Mouse (Mus musculus) forebrain, embryonic 11.5 days (tissue): ENCODE measurements at regions not wholly inside any gene's neighbourhood (a gene's known extent, or its start where the extent isn't known, plus 50 kb on each side); places are given as distances from the start of the nearest gene placed in this dataset.

Experiments
- ATAC-seq: fragments of 200-750 bp; cut with Nextera tagmentation; replicated peaks from 2 replicates; pipeline ENCODE4 v1.8.0; 2017; ENCODE audit warnings: moderate TSS enrichment; ENCODE audit not compliant: low FRiP score
- DNase-seq: peaks from one replicate; pipeline ENCODE4 v3.0.0-alpha.2; 2017; ENCODE audit warnings: low spot score
- H3K27ac ChIP-seq: fragments of 300-500 bp; sonication (generic); 2 replicates; pipeline ENCODE4 v1.5.1; 2014; ENCODE audit warnings: low read depth, low read length
- H3K27me3 ChIP-seq: fragments of 300-500 bp; sonication (generic); 2 replicates; pipeline ENCODE4 v1.6.1; 2014; ENCODE audit warnings: mild to moderate bottlenecking, low read length, mixed read lengths; ENCODE audit not compliant: control insufficient read depth, insufficient read depth
- H3K36me3 ChIP-seq: fragments of 300-500 bp; sonication (generic); 2 replicates; pipeline ENCODE4 v1.6.1; 2014; ENCODE audit warnings: mild to moderate bottlenecking, low read length, moderate library complexity, mixed read lengths; ENCODE audit not compliant: control insufficient read depth, insufficient read depth
- H3K4me1 ChIP-seq: fragments of 300-500 bp; sonication (generic); replicated peaks from 2 replicates; pipeline ENCODE4 v1.6.1; 2014; ENCODE audit warnings: low read length, mixed read lengths; ENCODE audit not compliant: control insufficient read depth, insufficient read depth
- H3K4me2 ChIP-seq: fragments of 300-500 bp; sonication (generic); 2 replicates; pipeline ENCODE4 v1.6.1; 2014; ENCODE audit warnings: low read depth, mild to moderate bottlenecking, low read length, moderate library complexity, mixed read lengths; ENCODE audit not compliant: severe bottlenecking
- H3K4me3 ChIP-seq: fragments of 300-500 bp; sonication (generic); 2 replicates; pipeline ENCODE4 v1.5.1; 2014; ENCODE audit warnings: low read depth, low read length
- H3K9ac ChIP-seq: fragments of 300-500 bp; sonication (generic); 2 replicates; pipeline ENCODE4 v1.6.1; 2014; ENCODE audit warnings: low read length
- H3K9me3 ChIP-seq: fragments of 300-500 bp; sonication (generic); 2 replicates; pipeline ENCODE4 v1.6.1; 2016; ENCODE audit warnings: low read length, mixed read lengths; ENCODE audit not compliant: control insufficient read depth
- WGBS: fragments of 180-500 bp; shearing (Covaris S2); extraction: QIAGEN DNeasy Blood & Tissue Kit; methylation state at CpG from one replicate; pipeline ENCODE4 v1.1.7; 2014; 5-methylcytosine and 5-hydroxymethylcytosine counted together

DNA sequence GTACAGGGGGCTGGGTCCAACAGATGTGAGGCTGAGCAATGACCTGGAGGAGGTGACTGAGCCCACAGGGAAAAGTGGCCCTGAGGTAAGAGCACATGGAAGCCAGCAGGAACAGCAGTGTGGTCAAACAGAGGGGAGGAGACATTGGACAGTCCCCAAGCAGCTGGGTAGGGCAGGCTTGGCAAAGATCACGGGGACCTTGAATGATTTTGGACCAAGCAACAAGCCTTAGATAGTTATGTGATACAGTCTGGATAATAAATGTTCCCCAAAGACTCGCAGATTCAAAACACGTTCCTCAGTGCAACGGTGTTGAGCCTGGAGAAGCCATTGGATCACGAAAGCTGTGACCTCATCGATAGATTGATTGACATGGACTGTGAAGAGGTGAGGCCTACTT is 64.8 kb upstream of the Aldh1b1 start:
- DNase-seq, result no peak
- Histone ChIP-seq H3K27ac (no peak overlapping the region), H3K9ac (no peak overlapping the region), H3K4me2 (no peak overlapping the region), H3K4me1 (peaks cover 4% of the 10 kb centered on the region; the same call in 1 of the 2 replicates), H3K27me3 (no peaks in the 10 kb centered on the region), H3K4me3 (no peak overlapping the region), H3K36me3 (no peaks in the 10 kb centered on the region), H3K9me3 (no peaks in the 10 kb centered on the region)
- ATAC-seq, result no peak
- WGBS, result 94% methylated on average over 6 of the region's 6 CpGs

DNA sequence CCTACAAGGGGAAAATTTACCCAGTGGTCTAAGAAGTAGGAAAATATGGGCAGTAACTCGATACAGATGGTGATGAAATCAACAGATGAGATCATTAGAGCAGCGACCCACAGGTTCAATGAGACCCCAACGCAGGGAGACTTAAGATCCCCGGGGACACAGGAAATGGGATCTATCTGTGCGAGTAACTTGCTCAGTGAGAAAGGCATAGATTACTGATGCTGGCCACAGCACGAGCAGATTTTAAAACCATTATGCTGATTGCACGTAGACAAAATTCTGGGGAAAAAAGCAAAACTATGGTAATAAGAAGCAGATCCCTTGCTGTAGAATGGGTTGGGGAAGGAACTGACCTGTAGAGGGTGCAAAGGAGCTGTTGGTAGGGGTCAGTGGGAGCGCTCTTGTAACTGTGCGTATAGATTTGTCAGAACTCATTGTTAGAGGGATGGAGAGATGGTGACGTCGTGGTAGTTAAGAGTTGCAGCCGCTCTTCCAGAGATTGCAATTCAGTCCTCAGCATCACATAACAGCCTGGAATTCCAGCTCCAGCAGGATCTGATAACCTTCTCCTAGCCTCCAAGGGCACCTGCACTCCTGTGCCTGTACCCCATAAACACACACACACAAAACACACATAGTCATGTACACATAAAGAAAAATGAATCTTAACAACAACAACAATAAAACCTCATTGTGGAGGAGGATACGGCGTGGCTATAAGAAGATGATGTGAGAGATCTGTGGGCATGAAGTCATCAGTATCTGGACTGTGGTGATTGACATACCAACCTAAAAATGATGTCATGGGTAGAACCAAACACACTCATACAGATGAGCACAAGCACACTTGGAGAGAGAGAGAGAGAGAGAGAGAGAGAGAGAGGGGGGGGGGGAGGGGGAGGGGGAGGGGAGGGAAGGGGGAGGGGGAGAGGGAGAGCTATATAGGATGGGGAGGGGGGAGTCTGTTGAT is 67.7 kb upstream of the Aldh1b1 start:
- ATAC-seq (peak; percentile 71; the same call in 1 of the 2 replicates), DNase-seq (peak; percentile 63)
- Histone ChIP-seq H3K4me2 (no peak overlapping the region), H3K36me3 (no peaks in the 10 kb centered on the region), H3K9ac (no peak overlapping the region), H3K9me3 (no peaks in the 10 kb centered on the region), H3K27ac (no peak overlapping the region), H3K4me1 (peaks cover 7% of the 10 kb centered on the region), H3K4me3 (no peak overlapping the region), H3K27me3 (no peaks in the 10 kb centered on the region)
- WGBS, result 34% methylated on average over 14 of the region's 14 CpGs

DNA sequence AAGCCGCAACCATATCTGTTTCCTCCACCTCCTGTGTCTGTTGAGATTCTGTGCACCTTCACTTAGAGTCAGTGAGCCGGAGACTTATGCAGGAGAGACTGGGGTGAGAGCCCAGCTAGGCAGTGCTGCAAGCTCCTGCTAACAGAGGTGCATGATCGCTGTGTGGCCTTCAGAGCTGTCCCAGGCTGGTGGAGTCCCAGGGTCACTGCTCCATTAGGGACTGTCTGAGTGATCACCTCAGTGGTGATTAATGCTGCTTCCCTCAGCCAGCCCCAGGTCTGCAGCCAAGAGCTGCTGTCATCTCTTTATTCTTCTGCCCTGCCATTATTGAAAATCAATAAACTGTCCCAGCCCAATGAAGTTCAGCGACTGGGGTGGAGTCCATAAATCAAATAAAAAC is 69.0 kb upstream of the Aldh1b1 start:
- Histone ChIP-seq H3K27ac (no peak overlapping the region), H3K27me3 (no peaks in the 10 kb centered on the region), H3K4me2 (no peak overlapping the region), H3K36me3 (no peaks in the 10 kb centered on the region), H3K9me3 (no peaks in the 10 kb centered on the region), H3K4me1 (peaks cover 7% of the 10 kb centered on the region), H3K9ac (no peak overlapping the region), H3K4me3 (no peak overlapping the region)
- ATAC-seq, result no peak
- no peak for DNase-seq
- 83% methylated on average over 4 of the region's 4 CpGs for WGBS

DNA sequence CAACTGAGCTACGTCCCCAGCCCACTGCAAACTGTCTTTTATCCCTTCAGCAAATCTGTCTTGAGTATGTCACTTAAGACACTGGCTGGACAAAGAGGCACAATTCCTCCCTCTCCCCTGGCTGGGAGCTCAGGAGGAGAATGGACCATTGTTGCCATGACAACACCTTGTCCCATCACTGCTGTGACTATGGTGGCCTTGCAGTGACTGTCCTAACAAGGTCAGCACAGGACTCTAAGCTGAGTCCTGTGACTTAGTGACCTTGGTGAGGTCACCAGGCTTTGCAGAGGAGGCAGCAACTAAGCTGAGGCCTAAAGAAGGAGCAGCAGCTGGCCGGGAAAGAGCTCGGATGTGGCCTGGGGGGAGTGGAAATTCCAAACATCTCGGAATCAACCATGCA is 70.0 kb upstream of the Aldh1b1 start:
- DNase-seq, result no peak
- H3K9ac ChIP-seq, result no peak overlapping the region
- no peak overlapping the region for H3K4me3 ChIP-seq
- ATAC-seq, result no peak
- H3K9me3 ChIP-seq, result no peaks in the 10 kb centered on the region
- no peak overlapping the region for H3K4me2 ChIP-seq
- 39% methylated on average over 4 of the region's 4 CpGs for WGBS
- H3K36me3 ChIP-seq, result no peaks in the 10 kb centered on the region
- peaks cover 7% of the 10 kb centered on the region for H3K4me1 ChIP-seq
- H3K27ac ChIP-seq, result no peak overlapping the region
- no peaks in the 10 kb centered on the region; the same call in 1 of the 2 replicates for H3K27me3 ChIP-seq

DNA sequence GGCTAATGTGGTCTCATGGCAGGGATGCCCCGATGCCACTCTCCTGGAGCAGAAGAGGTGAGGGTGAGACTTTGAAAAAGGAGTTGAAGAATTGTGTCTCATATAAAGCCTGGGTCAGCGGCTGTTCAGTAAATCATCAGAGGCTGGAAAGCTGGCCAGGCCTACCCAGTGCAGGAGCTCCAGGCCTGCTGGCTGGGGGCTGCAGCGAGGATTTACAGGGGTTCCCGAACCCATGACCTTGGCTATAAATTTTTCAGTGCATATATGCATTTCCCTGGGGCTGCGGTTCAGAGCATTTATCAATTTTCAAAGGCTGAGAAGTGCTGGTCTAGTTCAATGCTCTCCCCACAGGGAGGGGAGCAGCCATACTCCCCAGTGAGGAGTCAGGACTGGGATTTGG is 70.9 kb upstream of the Aldh1b1 start:
- no peaks in the 10 kb centered on the region for H3K36me3 ChIP-seq
- H3K4me3 ChIP-seq, result no peak overlapping the region
- DNase-seq (no peak), ATAC-seq (no peak)
- no peak overlapping the region for H3K4me2 ChIP-seq
- H3K4me1 ChIP-seq, result peaks cover 7% of the 10 kb centered on the region
- 92% methylated on average over 5 of the region's 5 CpGs for WGBS
- no peaks in the 10 kb centered on the region; the same call in 1 of the 2 replicates for H3K27me3 ChIP-seq
- H3K9ac ChIP-seq, result no peak overlapping the region
- H3K9me3 ChIP-seq, result no peaks in the 10 kb centered on the region
- no peak overlapping the region for H3K27ac ChIP-seq

DNA sequence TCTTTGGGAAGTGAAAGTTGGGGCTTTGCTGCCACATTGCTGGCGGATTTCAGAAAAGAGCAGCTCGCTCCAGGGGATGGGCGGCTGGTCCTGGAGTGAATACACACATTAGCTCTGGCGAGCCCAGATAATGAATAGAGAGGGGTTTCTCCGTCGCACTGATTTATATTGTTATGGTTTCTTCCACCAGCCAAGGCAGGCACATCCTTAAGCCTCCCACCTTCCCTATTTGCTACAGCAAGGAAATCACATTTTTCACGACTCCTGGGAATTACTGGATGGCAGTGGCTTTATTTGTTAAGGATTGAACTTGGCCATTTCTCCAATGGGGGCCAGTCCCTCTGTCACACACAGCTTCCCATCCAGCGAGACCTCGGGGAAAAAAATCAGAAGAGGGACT is 71.3 kb upstream of the Aldh1b1 start:
- H3K4me1 ChIP-seq, result peaks cover 7% of the 10 kb centered on the region
- no peak overlapping the region for H3K9ac ChIP-seq
- ATAC-seq, result no peak
- H3K9me3 ChIP-seq, result no peaks in the 10 kb centered on the region
- no peak overlapping the region for H3K4me3 ChIP-seq
- WGBS, result 39% methylated on average over 9 of the region's 9 CpGs
- no peak for DNase-seq
- no peaks in the 10 kb centered on the region; the same call in 1 of the 2 replicates for H3K27me3 ChIP-seq
- H3K4me2 ChIP-seq, result no peak overlapping the region
- H3K36me3 ChIP-seq, result no peaks in the 10 kb centered on the region
- no peak overlapping the region for H3K27ac ChIP-seq

DNA sequence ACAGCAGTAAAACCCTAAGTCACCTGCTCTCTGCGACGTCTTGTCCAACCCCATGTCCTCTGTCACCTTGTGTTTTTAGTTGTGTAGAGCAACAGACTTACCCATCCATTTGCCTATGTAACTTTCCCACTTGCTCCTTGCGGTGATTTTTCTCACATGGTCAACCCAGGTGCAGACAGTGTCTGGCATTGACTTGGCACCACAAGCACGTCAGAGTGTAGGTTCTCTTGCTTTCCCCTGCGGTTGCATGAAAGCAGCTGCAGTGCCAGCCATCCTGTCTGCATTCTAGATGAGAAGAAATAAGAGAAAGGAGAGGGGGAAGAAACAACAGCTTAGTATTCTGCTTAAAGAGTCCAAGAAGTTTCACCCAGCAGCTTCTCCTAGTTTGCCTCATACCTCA is 72.0 kb upstream of the Aldh1b1 start:
- H3K27me3 ChIP-seq, result no peaks in the 10 kb centered on the region; the same call in 1 of the 2 replicates
- no peaks in the 10 kb centered on the region for H3K9me3 ChIP-seq
- ATAC-seq, result no peak
- no peak overlapping the region for H3K27ac ChIP-seq
- no peaks in the 10 kb centered on the region for H3K36me3 ChIP-seq
- H3K9ac ChIP-seq, result no peak overlapping the region
- H3K4me3 ChIP-seq, result no peak overlapping the region
- no peak for DNase-seq
- WGBS, result 92% methylated on average over 5 of the region's 5 CpGs
- H3K4me2 ChIP-seq, result no peak overlapping the region
- H3K4me1 ChIP-seq, result peaks cover 7% of the 10 kb centered on the region

DNA sequence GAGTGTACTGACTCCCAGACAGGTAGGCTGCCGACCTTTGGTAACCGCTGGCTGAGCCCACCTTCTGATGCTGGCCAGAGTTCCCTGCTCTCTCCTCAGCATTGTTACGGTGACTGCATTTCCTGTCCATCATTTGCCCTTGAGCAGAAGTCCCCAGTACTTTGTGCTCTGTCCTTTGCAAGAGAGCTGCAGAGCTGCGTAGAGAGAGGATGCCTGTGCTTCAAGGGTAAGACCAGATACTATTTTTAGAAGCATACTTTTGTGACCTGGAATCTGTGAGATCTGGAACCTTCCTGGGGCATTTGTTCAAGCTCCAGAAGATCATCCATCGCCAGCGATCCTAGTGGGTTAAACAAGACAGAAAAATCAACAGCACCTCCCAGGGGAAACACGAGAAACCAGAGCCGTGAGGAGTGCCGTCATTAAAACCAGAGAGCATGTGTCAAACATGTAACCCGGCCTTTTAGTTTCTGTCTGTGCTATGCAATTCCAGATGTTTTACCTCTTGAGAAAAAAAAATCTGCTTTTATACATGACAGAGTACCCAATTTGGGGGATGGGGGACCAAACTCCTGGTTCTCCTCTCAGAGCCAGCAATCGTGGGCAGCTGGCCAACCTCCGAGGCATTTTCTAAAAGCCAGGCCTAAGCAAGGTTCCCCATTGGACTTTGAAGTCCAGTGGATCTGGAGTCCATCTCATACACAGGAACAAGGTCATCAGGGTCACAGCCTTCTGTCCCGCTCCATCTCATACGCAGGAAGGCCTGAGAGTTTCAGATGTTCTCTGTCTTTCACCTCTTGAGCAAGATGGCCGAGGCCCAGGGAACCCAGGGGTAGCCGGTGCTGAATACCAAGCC is 73.5 kb upstream of the Aldh1b1 start:
- WGBS, result 81% methylated on average over 16 of the region's 16 CpGs
- H3K4me1 ChIP-seq, result peaks cover 7% of the 10 kb centered on the region
- H3K27ac ChIP-seq, result no peak overlapping the region
- H3K36me3 ChIP-seq, result no peaks in the 10 kb centered on the region
- no peaks in the 10 kb centered on the region; the same call in 1 of the 2 replicates for H3K27me3 ChIP-seq
- ATAC-seq (no peak), DNase-seq (no peak)
- no peaks in the 10 kb centered on the region for H3K9me3 ChIP-seq
- H3K4me2 ChIP-seq, result no peak overlapping the region
- H3K4me3 ChIP-seq, result no peak overlapping the region
- no peak overlapping the region for H3K9ac ChIP-seq
